Mouse (Mus musculus): ENCODE measurements around the gene Gria1. TPM values are rescaled to one million over a fixed set of nuclear protein-coding genes. Genes with fewer than 3 reads are reported as not detected.

The Gria1 gene
- polyA plus RNA-seq, 1 experiment from 2014 or later: 0.61 TPM

DNA sequence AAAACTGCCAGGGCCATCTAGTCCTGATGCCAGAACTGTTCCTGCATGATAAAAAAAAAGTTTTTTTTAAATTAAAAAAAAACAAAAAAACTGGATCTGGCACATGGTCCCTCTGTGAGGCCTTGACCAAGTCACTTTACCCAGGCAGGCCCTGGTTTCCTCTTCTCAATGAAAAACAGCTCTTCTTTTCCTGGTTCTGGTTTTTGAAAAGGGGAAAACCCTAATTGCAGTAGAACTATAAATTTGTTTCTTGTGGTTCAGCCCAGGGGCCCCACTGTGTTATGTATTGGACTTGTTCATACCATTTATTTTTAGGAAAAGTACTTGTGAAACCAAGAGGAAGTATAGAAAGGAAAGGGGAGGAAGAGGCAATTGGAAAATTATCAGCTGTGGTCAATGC, 232.6 kb downstream of the Gria1 start:
- Histone ChIP-seq H3K9ac (no peak overlapping the region), H3K36me3 (no peaks in the 10 kb centered on the region), H3K4me3 (no peak overlapping the region), H3K4me1 (no peaks in the 10 kb centered on the region), H3K4me2 (no peak overlapping the region), H3K27ac (no peak overlapping the region), H3K27me3 (no peaks in the 10 kb centered on the region), H3K9me3 (no peaks in the 10 kb centered on the region)
- no peak for ATAC-seq (ENCODE audit: borderline replicate concordance, extremely low read depth, low FRiP score, low TSS enrichment)

DNA sequence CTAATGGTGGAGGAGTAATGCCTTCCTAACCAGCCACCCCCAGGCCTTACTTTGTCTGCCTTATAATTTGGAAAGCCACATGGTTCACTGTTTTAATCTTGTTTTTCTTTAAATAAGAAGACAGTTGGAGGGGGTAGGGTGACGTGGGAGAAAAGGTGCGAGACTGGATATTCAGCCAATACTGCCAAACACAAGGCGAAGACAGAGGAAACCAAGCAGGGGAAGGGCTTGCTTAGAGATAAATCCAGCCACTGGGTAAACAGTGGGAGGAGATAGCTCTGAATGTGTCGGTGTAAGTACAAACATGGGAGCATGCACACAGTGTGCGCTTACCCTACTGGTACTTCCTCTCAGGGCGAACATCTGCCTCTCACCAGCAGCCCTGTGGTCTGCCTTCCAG, 233.4 kb downstream of the Gria1 start:
- no peak for ATAC-seq (ENCODE audit: borderline replicate concordance, extremely low read depth, low FRiP score, low TSS enrichment)
- WGBS: 38% methylated on average over 6 of the region's 6 CpGs

DNA sequence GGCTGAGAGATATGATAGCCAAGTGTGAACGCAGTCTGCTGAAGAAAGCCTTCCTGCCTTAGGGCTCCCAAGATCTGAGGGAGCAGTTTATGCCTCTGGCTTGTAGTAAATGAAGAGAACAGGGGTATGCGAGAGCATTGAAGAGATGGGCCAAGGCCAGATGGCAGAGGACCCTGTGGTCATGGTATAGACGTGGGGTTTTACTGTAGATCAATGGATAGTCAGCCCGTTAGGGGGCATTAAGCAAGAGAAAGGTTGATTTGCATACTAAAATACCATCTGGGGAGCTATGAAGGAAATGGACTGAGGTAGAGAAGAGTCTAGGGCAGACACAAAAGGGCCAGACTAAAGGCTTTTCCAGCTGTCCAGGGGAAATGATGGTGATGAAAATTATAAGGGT, 237.7 kb downstream of the Gria1 start:
- no peak overlapping the region for H3K27ac ChIP-seq
- H3K27me3 ChIP-seq: no peaks in the 10 kb centered on the region
- 83% methylated on average over 4 of the region's 4 CpGs for WGBS
- H3K4me2 ChIP-seq: no peak overlapping the region
- H3K36me3 ChIP-seq: no peaks in the 10 kb centered on the region
- no peak overlapping the region for H3K4me3 ChIP-seq
- H3K9ac ChIP-seq: no peak overlapping the region
- no peak for ATAC-seq (ENCODE audit: borderline replicate concordance, extremely low read depth, low FRiP score, low TSS enrichment)
- H3K4me1 ChIP-seq: no peaks in the 10 kb centered on the region
- H3K9me3 ChIP-seq: no peaks in the 10 kb centered on the region

More for the DNA sequence above, 233.4 kb downstream of the Gria1 start:
- Histone ChIP-seq H3K27ac (no peak overlapping the region), H3K36me3 (no peaks in the 10 kb centered on the region), H3K9me3 (no peaks in the 10 kb centered on the region), H3K4me3 (no peak overlapping the region), H3K27me3 (no peaks in the 10 kb centered on the region), H3K4me1 (no peaks in the 10 kb centered on the region), H3K4me2 (no peak overlapping the region), H3K9ac (no peak overlapping the region)

DNA sequence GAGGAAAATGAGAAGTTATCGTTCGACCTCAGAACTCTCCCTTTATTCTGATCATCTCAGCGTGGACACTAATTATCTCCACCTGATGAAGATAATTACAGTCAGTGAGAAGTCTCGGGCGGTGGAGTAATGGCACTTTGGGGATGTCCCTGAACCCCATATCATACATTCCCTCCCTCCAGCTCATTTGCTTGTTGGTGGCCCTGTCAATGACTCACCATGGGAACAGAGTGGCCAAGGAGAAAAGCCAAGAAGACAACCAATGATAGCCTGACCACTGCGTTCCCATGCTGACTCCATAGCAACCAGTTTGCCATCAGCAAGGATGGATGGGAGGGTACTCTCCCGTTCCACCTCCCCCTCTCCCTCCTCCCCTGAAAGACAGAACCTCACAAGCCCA, 238.9 kb downstream of the Gria1 start:
- WGBS: 83% methylated on average over 7 of the region's 7 CpGs
- H3K36me3 ChIP-seq: no peaks in the 10 kb centered on the region
- H3K27ac ChIP-seq: no peak overlapping the region
- H3K4me1 ChIP-seq: no peaks in the 10 kb centered on the region
- no peak overlapping the region for H3K9ac ChIP-seq
- H3K4me2 ChIP-seq: no peak overlapping the region
- no peaks in the 10 kb centered on the region for H3K9me3 ChIP-seq
- no peak overlapping the region for H3K4me3 ChIP-seq
- ATAC-seq (ENCODE audit: borderline replicate concordance, extremely low read depth, low FRiP score, low TSS enrichment): no peak
- H3K27me3 ChIP-seq: no peaks in the 10 kb centered on the region

DNA sequence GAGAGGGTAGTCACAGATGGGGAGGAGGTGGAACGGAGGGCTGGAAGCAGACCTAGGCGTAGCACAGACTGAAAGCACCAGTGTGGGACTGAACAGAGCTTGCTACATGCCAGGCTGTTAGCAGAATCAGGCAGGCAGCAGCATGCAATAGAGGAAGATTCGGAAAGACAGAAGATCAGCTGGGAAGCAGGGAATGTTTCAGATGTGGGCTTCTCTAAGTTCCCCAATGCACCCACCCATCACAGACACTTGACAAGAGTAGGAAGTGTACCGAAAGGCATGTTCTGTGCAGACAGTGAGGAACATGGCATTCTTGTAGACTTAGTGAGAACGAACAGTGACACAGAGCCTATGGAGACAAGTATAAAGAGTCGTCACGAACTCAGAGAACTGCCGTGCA, 260.5 kb downstream of the Gria1 start:
- H3K27me3 ChIP-seq: no peaks in the 10 kb centered on the region
- H3K4me3 ChIP-seq: no peak overlapping the region
- no peaks in the 10 kb centered on the region for H3K36me3 ChIP-seq
- no peak for ATAC-seq (ENCODE audit: borderline replicate concordance, extremely low read depth, low FRiP score, low TSS enrichment)
- no peak overlapping the region for H3K9ac ChIP-seq
- peaks cover 3% of the 10 kb centered on the region; the same call in 1 of the 2 replicates for H3K4me1 ChIP-seq
- WGBS: 81% methylated on average over 8 of the region's 8 CpGs
- H3K4me2 ChIP-seq: no peak overlapping the region
- H3K27ac ChIP-seq: no peak overlapping the region
- no peaks in the 10 kb centered on the region for H3K9me3 ChIP-seq

DNA sequence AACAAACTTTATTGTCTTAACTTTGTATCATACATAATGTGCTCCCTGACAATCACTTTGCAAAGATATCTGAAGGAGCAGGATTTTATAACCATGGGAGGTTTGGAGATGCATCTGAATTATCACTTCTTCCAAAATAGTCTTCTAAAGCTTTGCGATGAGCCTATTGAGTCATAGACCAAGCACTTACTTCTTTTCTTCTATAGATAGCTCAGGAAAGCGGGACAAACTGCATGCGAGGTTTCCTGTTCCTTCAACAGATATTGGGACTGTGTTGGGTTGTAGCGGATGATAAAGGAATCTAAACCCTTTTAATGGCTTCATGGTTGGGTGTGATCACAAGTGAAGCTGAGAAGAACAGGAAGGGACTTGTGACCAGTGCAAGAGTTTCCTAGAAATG, 263.5 kb downstream of the Gria1 start:
- H3K9me3 ChIP-seq: no peaks in the 10 kb centered on the region
- 91% methylated on average over 4 of the region's 4 CpGs for WGBS
- no peak overlapping the region for H3K4me2 ChIP-seq
- no peaks in the 10 kb centered on the region for H3K36me3 ChIP-seq
- no peaks in the 10 kb centered on the region for H3K27me3 ChIP-seq
- H3K9ac ChIP-seq: no peak overlapping the region
- H3K4me3 ChIP-seq: no peak overlapping the region
- ATAC-seq (ENCODE audit: borderline replicate concordance, extremely low read depth, low FRiP score, low TSS enrichment): no peak
- no peak overlapping the region for H3K27ac ChIP-seq
- H3K4me1 ChIP-seq: no peaks in the 10 kb centered on the region

DNA sequence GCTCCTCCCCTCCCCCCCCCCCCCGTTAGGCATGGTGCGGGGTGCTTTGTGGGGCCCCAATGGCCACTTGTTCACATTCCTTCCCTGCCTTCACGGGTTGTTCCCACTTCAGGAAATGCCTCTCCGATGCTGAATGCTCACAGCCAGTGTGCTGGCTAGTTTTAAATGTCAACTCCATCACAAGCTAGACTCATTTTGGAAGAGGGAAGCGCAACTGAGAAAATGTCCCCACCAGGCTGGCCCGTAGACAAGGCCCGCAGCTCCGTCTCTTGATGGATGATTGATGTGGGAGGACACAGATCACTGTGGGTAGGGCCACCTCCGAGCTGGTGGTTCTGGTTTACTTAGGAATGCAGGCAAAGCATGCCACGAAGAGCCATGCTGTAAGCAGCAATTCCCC, 266.9 kb downstream of the Gria1 start:
- Histone ChIP-seq H3K27me3 (no peaks in the 10 kb centered on the region), H3K4me3 (no peak overlapping the region), H3K36me3 (no peaks in the 10 kb centered on the region), H3K4me1 (no peaks in the 10 kb centered on the region), H3K4me2 (no peak overlapping the region), H3K27ac (no peak overlapping the region), H3K9ac (no peak overlapping the region), H3K9me3 (no peaks in the 10 kb centered on the region)
- no peak for ATAC-seq (ENCODE audit: borderline replicate concordance, extremely low read depth, low FRiP score, low TSS enrichment)
- 25% methylated on average over 10 of the region's 10 CpGs for WGBS

DNA sequence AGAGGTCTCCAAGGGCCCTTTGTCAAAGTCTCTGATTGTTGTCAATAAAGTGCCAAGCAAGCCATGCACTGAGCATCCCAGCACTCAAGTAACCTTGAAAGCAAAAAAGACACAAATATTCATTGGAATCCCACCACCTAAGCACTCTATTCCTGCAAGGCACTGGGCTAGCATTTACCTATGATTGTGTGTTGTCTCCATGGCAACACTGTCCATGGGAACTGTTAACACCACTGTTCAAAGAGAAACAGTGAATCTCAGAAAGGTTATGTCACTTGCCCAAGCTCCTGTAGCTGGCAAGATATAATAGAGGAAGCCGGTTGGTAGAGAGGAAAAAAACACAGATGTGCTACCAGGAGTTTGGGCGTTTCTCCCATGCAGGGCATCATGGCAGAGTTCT, 274.9 kb downstream of the Gria1 start:
- Histone ChIP-seq H3K4me3 (no peak overlapping the region), H3K27ac (no peak overlapping the region), H3K27me3 (no peaks in the 10 kb centered on the region), H3K4me1 (no peaks in the 10 kb centered on the region), H3K9ac (no peak overlapping the region), H3K4me2 (no peak overlapping the region), H3K36me3 (no peaks in the 10 kb centered on the region), H3K9me3 (no peaks in the 10 kb centered on the region)
- ATAC-seq (ENCODE audit: borderline replicate concordance, extremely low read depth, low FRiP score, low TSS enrichment): no peak
- 76% methylated on average over 2 of the region's 2 CpGs for WGBS

DNA sequence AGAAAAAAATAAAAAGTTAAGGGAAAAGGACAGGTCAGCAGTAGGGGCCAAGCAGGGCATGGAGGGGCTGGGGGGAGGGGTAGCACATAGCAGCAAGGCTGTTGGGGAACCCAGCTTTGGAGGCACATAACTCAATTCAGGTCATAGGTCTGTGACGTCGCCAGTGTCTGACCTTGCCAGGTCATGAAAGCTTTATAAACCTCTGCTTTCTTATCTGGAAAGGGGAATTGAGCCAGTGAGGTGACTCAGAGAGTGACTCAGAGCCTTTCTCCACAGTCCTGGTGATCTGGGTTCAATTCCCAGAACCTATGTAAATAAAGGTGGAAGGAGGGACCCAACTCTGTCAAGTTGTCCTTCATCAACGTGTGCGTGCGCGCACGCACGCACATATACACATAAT, 286.2 kb downstream of the Gria1 start:
- no peaks in the 10 kb centered on the region for H3K9me3 ChIP-seq
- no peaks in the 10 kb centered on the region for H3K27me3 ChIP-seq
- no peak overlapping the region for H3K4me3 ChIP-seq
- H3K4me2 ChIP-seq: no peak overlapping the region
- no peaks in the 10 kb centered on the region for H3K4me1 ChIP-seq
- no peak overlapping the region for H3K9ac ChIP-seq
- H3K27ac ChIP-seq: no peak overlapping the region
- no peaks in the 10 kb centered on the region for H3K36me3 ChIP-seq
- WGBS: 90% methylated on average over 8 of the region's 8 CpGs
- no peak for ATAC-seq (ENCODE audit: borderline replicate concordance, extremely low read depth, low FRiP score, low TSS enrichment)

DNA sequence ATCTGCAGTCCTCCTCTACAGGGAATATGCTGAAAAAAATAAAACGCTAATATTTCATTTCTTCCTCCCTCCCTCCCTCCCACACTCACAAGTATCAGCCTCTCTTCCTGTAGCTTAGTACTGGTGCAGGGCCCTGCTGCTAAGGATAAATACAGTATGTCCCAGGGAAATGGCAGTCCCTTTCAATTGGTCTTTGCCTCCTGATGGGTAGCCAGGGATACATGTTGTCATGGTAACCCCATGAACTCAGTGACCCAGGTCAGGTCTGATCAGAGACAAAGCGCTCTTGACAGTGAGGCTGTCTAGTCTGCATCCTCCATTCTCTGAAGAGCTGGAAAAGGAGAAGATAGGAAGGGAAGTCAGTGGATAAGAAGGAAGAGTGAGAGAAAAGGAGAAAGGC, 287.1 kb downstream of the Gria1 start:
- H3K9me3 ChIP-seq: no peaks in the 10 kb centered on the region
- no peak overlapping the region for H3K4me3 ChIP-seq
- no peaks in the 10 kb centered on the region for H3K27me3 ChIP-seq
- H3K4me1 ChIP-seq: no peaks in the 10 kb centered on the region
- no peaks in the 10 kb centered on the region for H3K36me3 ChIP-seq
- H3K27ac ChIP-seq: no peak overlapping the region
- H3K4me2 ChIP-seq: no peak overlapping the region
- 57% methylated on average over 2 of the region's 2 CpGs for whole genome bisulfite sequencing
- ATAC-seq (ENCODE audit: borderline replicate concordance, extremely low read depth, low FRiP score, low TSS enrichment): no peak
- H3K9ac ChIP-seq: no peak overlapping the region

DNA sequence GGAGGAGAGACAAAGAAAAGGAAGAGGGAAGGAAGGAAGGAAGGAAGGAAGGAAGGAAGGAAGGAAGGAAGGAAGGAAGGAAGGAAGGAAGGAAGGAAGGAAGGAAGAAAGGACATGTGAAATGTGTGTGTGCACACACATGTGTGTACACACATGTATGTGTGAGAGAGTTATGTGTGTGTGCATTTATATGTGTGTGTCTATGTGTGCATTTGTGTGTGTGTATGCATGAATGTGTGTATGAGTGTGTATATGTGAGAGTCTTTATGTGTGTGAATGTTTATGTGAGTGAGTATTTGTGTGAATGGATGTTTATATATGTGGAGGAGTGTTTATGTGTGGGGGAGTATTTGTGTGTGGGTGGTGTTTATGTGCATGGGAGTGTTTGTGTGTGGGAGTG, 287.5 kb downstream of the Gria1 start:
- Histone ChIP-seq H3K4me2 (no peak overlapping the region), H3K9me3 (no peaks in the 10 kb centered on the region), H3K9ac (no peak overlapping the region), H3K27me3 (no peaks in the 10 kb centered on the region), H3K27ac (no peak overlapping the region), H3K36me3 (no peaks in the 10 kb centered on the region), H3K4me1 (no peaks in the 10 kb centered on the region), H3K4me3 (no peak overlapping the region)
- no peak for ATAC-seq (ENCODE audit: borderline replicate concordance, extremely low read depth, low FRiP score, low TSS enrichment)

DNA sequence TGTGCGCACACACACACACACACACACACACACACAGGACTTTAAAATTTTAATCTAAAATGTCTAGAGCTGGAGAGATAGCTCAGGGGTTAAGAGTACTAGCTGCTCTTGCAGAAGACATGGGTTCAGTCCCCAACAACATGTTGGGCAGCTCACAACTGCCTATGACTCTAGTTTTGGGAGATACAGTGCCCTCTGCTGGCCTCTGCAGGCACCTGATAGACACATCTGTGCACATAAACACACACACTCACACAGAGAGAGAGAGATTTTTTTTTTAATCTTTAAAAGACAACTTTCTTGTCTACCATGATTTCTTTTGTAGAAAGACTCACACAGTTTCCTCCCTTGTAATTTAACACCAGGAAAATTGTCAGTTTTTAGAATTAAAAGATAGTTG, 292.4 kb downstream of the Gria1 start:
- no peak overlapping the region for H3K9ac ChIP-seq
- H3K36me3 ChIP-seq: no peaks in the 10 kb centered on the region
- WGBS: 96% methylated on average over 1 of the region's 1 CpGs
- H3K9me3 ChIP-seq: no peaks in the 10 kb centered on the region
- no peak overlapping the region for H3K4me2 ChIP-seq
- no peaks in the 10 kb centered on the region for H3K4me1 ChIP-seq
- H3K27ac ChIP-seq: no peak overlapping the region
- no peak for ATAC-seq (ENCODE audit: borderline replicate concordance, extremely low read depth, low FRiP score, low TSS enrichment)
- no peak overlapping the region for H3K4me3 ChIP-seq
- H3K27me3 ChIP-seq: no peaks in the 10 kb centered on the region

DNA sequence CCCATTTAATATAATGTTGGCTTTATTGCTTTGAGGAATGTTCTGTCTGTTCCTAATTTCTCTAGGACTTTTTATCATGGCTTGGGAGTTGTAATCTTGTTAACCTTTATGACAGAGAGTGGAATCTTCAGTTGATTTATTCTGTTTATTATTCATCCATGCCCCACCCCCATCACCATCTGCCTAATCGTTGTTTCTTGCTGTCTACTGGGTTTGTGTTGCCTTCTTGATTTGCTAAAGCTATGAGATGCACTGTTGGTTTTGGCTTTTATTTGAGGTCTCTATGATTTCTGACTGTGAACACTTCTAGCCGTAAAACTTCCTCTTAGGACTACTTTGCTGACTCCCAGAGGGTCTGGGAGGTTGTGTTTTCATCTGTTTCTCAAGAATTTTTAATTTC, 294.9 kb downstream of the Gria1 start:
- no peaks in the 10 kb centered on the region for H3K4me1 ChIP-seq
- no peaks in the 10 kb centered on the region for H3K9me3 ChIP-seq
- H3K27me3 ChIP-seq: no peaks in the 10 kb centered on the region
- no peak overlapping the region for H3K4me3 ChIP-seq
- WGBS: 63% methylated on average over 2 of the region's 2 CpGs
- no peak overlapping the region for H3K27ac ChIP-seq
- no peak overlapping the region for H3K4me2 ChIP-seq
- H3K36me3 ChIP-seq: no peaks in the 10 kb centered on the region
- ATAC-seq (ENCODE audit: borderline replicate concordance, extremely low read depth, low FRiP score, low TSS enrichment): no peak
- H3K9ac ChIP-seq: no peak overlapping the region
